Mouse (Mus musculus) ES-E14 (cell line): ENCODE results near the gene E030025P04Rik. TPM values are rescaled to one million over a fixed set of nuclear protein-coding genes. Genes with fewer than 3 reads are reported as not detected.

Experiments used
- DNase-seq: peaks from one replicate; pipeline ENCODE4 v3.0.0-alpha.2; 2013; ENCODE audit warnings: low read depth, low spot score
- H3K27ac ChIP-seq: 2 replicates; pipeline ENCODE4 v1.5.1; 2012; ENCODE audit warnings: low read depth, mild to moderate bottlenecking, low read length, moderate library complexity, mixed read lengths; ENCODE audit not compliant: poor library complexity, insufficient read depth, severe bottlenecking
- H3K36me3 ChIP-seq: 2 replicates; pipeline ENCODE4 v1.6.1; 2012; ENCODE audit warnings: mild to moderate bottlenecking, low read length, moderate library complexity, mixed read lengths; ENCODE audit not compliant: control insufficient read depth, poor library complexity, insufficient read depth, severe bottlenecking
- H3K4me1 ChIP-seq, 2 experiments: fragments of 150-350 bp in 1 of 2; sonication (generic) in 1 of 2; 2 replicates each; pipeline ENCODE4 v1.6.1; 2012; ENCODE audit warnings: low read length in 2 of 2, mild to moderate bottlenecking in 1 of 2, mixed read lengths in 1 of 2; ENCODE audit not compliant: control insufficient read depth in 2 of 2, insufficient read depth in 2 of 2, poor library complexity in 1 of 2
- H3K4me3 ChIP-seq, 2 experiments: fragments of 150-350 bp in 1 of 2; sonication (generic) in 1 of 2; 2 replicates each; pipeline ENCODE4 v1.5.1; 2012; ENCODE audit warnings: low read length in 2 of 2, low read depth in 1 of 2, mild to moderate bottlenecking in 1 of 2, mixed read lengths in 1 of 2; ENCODE audit not compliant: insufficient read depth in 1 of 2, poor library complexity in 1 of 2, severe bottlenecking in 1 of 2
- H3K9ac ChIP-seq: 2 replicates; pipeline ENCODE4 v1.6.1; 2012; ENCODE audit warnings: low read depth, mild to moderate bottlenecking, low read length, mixed read lengths; ENCODE audit not compliant: poor library complexity, insufficient read depth, severe bottlenecking
- H3K9me3 ChIP-seq: fragments of 150-350 bp; sonication (generic); 2 replicates; pipeline ENCODE4 v1.6.1; 2012; ENCODE audit warnings: low read depth, mild to moderate bottlenecking, low read length; ENCODE audit not compliant: control insufficient read depth, insufficient read depth
- CHD2 ChIP-seq: IDR thresholded peaks from 2 replicates; pipeline ENCODE4 v1.6.1; 2014; ENCODE audit warnings: mild to moderate bottlenecking, low read depth, low read length, inconsistent platforms
- HCFC1 ChIP-seq: IDR thresholded peaks from 2 replicates; pipeline ENCODE4 v1.6.1; 2012; ENCODE audit warnings: low read length, inconsistent platforms, borderline replicate concordance; ENCODE audit not compliant: insufficient read depth
- MAFK ChIP-seq: IDR thresholded peaks from 2 replicates; pipeline ENCODE4 v1.6.1; 2014; ENCODE audit warnings: mild to moderate bottlenecking, low read depth, low read length, inconsistent platforms; ENCODE audit not compliant: insufficient read depth
- ZC3H11A ChIP-seq: IDR thresholded peaks from 2 replicates; pipeline ENCODE4 v1.6.1; 2012; ENCODE audit warnings: low read depth, mild to moderate bottlenecking, inconsistent platforms, low read length, borderline replicate concordance
- ZNF384 ChIP-seq: IDR thresholded peaks from 2 replicates; pipeline ENCODE4 v1.6.1; 2012; ENCODE audit warnings: low read depth, low read length, inconsistent platforms
- in situ Hi-C, 2 experiments: fragments of 600-800 bp; cut with MboI; formaldehyde crosslinking; loops; one replicate each; pipeline ENCODE4 v1.15.1; 2025; ENCODE audit warnings: low sequenced_read_pairs in 2 of 2, inconsistent platforms in 1 of 2; ENCODE audit not compliant: unreplicated experiment in 2 of 2
- total RNA-seq: library from RNA; depleted of rRNA; stranded (reverse); fragments of 300-350 nt; gene quantifications from 2 replicates; pipeline ENCODE4 v1.2.3, GENCODE M21; 2012; rRNA removed

E030025P04Rik gene
- not detected in 2 replicates for total RNA-seq

- Histone ChIP-seq H3K4me1 (no peaks in the 10 kb centered on the region), H3K9ac (no peak within 1 kb of the TSS), H3K9me3 (no peaks in the 10 kb centered on the region), H3K27ac (no peak within 1 kb of the TSS), H3K36me3 (no peaks in the 10 kb centered on the region), H3K4me3 (no peak within 1 kb of the TSS)
- in situ Hi-C loops: no loop called here
- no peak for DNase-seq
- no peak for TF ChIP-seq CHD2
- TF ChIP-seq ZC3H11A: no peak
- no peak for TF ChIP-seq MAFK
- no peak for TF ChIP-seq ZNF384
- TF ChIP-seq HCFC1: no peak
Observed at GRCm38 (mm10) chr11:109144236-109144635, at the start of gene E030025P04Rik. E030025P04Rik (minus strand) TSS chr11:109144369.

- H3K4me3 ChIP-seq: peak overlapping the region in 1 of 2 experiments; percentile 37; a peak in 1 of 4 replicates
- H3K27ac ChIP-seq: no peak overlapping the region
- H3K4me1 ChIP-seq: no peaks in the 10 kb centered on the region
- no peaks in the 10 kb centered on the region for H3K9me3 ChIP-seq
- no peak for TF ChIP-seq MAFK
- no peak for TF ChIP-seq HCFC1
- TF ChIP-seq CHD2: no peak
- TF ChIP-seq ZC3H11A: peak; percentile 73; the same call in 1 of the 2 replicates
- TF ChIP-seq ZNF384: no peak
- in situ Hi-C loops: loop anchor here (10.0 to 25.0 kb wide), 2 partner anchors 731 to 738 kb away; no protein-coding TSS in a partner anchor
- no peak overlapping the region for H3K9ac ChIP-seq
- DNase-seq: peak; percentile 62
- H3K36me3 ChIP-seq: no peaks in the 10 kb centered on the region
Observed at GRCm38 (mm10) chr11:109192673-109193557, 48.7 kb upstream of the E030025P04Rik start.

- TF ChIP-seq HCFC1 (no peak), CHD2 (no peak), MAFK (no peak), ZC3H11A (no peak), ZNF384 (no peak)
- in situ Hi-C loops: loop anchor here in 1 of 2 experiments (25.0 kb wide), 1 partner anchor 726 kb away; no protein-coding TSS in a partner anchor
- DNase-seq: no peak
- Histone ChIP-seq H3K4me1 (no peaks in the 10 kb centered on the region), H3K9ac (no peak overlapping the region), H3K36me3 (no peaks in the 10 kb centered on the region), H3K9me3 (no peaks in the 10 kb centered on the region), H3K4me3 (no peak overlapping the region), H3K27ac (no peak overlapping the region)
Observed at GRCm38 (mm10) chr11:109188235-109188634, 44.1 kb upstream of the E030025P04Rik start.

GRCm38 (mm10) chr11:109187631-109188184, 43.5 kb upstream of the E030025P04Rik start:
- TF ChIP-seq MAFK: no peak
- in situ Hi-C loops: loop anchor here in 1 of 2 experiments (25.0 kb wide), 1 partner anchor 725 kb away; no protein-coding TSS in a partner anchor
- Histone ChIP-seq H3K36me3 (no peaks in the 10 kb centered on the region), H3K4me3 (no peak overlapping the region), H3K4me1 (no peaks in the 10 kb centered on the region), H3K27ac (no peak overlapping the region), H3K9me3 (no peaks in the 10 kb centered on the region), H3K9ac (no peak overlapping the region)
- DNase-seq: no peak
